29 mouse cellular contexts compared by ENCODE assay signal in the genomic region with DNA sequence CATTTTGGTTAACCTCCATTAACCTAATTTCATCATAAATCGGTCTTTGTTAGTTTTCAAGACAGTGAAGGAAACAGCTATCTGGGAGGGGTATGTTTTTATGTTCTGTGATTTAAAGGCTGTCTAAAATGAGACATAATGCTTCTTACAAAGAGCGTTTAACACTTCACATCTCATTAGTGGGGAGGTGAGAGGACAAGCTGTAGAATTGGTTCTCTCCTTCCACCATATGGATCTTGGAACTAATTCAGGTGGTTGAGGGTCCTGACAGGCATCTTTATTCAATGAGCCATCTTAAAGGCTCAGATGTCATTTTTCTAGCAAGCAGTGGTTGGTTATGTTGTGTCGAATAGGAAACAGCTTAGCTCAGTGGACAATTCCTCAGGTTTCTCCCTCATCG.
"Had no signal": no experiment of that assay in that cellular context is flagged by ENCODE, and none has a peak within 500 bp of the region (broad histone marks: within the 10 kb centered on the region; RNA-seq: fewer than 3 reads in every experiment).

No protein-coding gene starts in this region.

- H3K4me3 ChIP-seq: gastrocnemius, adult 2 months; heart, adult 2 months; heart, embryonic 13.5 days; heart, embryonic 15.5 days; hindbrain, embryonic 13.5 days; hindbrain, embryonic 15.5 days; kidney, embryonic 15.5 days; left cerebral cortex, adult 2 months; limb, embryonic 10.5 days; limb, embryonic 12.5 days; liver, embryonic 13.5 days; liver, embryonic 15.5 days had no signal

- H3K27me3 ChIP-seq: heart, embryonic 13.5 days; heart, embryonic 15.5 days; hindbrain, embryonic 13.5 days; hindbrain, embryonic 15.5 days; kidney, embryonic 15.5 days; limb, embryonic 12.5 days; liver, embryonic 13.5 days; liver, embryonic 15.5 days had no signal

- H3K9ac ChIP-seq: heart, embryonic 13.5 days; heart, embryonic 15.5 days; hindbrain, embryonic 13.5 days; hindbrain, embryonic 15.5 days; kidney, embryonic 15.5 days; limb, embryonic 12.5 days; liver, embryonic 13.5 days; liver, embryonic 15.5 days; liver, postnatal 0 days had no signal

- DNase-seq: gastrocnemius, adult 2 months; gastrocnemius, postnatal 14 days; gastrocnemius, postnatal 36 days; heart, adult 11 months; heart, adult 2 months; heart, postnatal 14 days; heart, postnatal 36 days; kidney, adult 11 months; kidney, adult 2 months; kidney, adult 9 months; kidney, postnatal 14 days; kidney, postnatal 36 days; liver; liver, embryonic 13.5 days; liver, postnatal 0 days had no signal

- H3K27ac ChIP-seq: gastrocnemius, adult 2 months; heart, adult 2 months; heart, embryonic 13.5 days; heart, embryonic 15.5 days; hindbrain, embryonic 13.5 days; hindbrain, embryonic 15.5 days; hindbrain, postnatal 0 days; kidney, embryonic 15.5 days; kidney, postnatal 0 days; left cerebral cortex, adult 2 months; limb, embryonic 10.5 days; limb, embryonic 12.5 days; liver, embryonic 13.5 days; liver, embryonic 15.5 days had no signal

- H3K4me2 ChIP-seq: heart, embryonic 11.5 days; heart, embryonic 13.5 days; heart, embryonic 15.5 days; hindbrain, embryonic 13.5 days; hindbrain, embryonic 15.5 days; kidney, embryonic 15.5 days; limb, embryonic 12.5 days; liver, embryonic 11.5 days; liver, embryonic 13.5 days; liver, embryonic 15.5 days had no signal

- ATAC-seq: hindbrain, postnatal 0 days; intestine, embryonic 16.5 days; liver, postnatal 0 days had no signal

- H3K36me3 ChIP-seq: heart, embryonic 13.5 days; heart, embryonic 15.5 days; hindbrain, embryonic 13.5 days; hindbrain, embryonic 15.5 days; kidney, embryonic 15.5 days; limb, embryonic 10.5 days; limb, embryonic 12.5 days; liver, embryonic 13.5 days; liver, embryonic 15.5 days had no signal

- H3K9me3 ChIP-seq: heart, embryonic 13.5 days; heart, embryonic 15.5 days; hindbrain, embryonic 13.5 days; hindbrain, embryonic 15.5 days; kidney, embryonic 15.5 days; limb, embryonic 10.5 days; limb, embryonic 12.5 days; liver, embryonic 13.5 days; liver, embryonic 15.5 days had no signal

- H3K4me1 ChIP-seq: heart, embryonic 13.5 days; heart, embryonic 15.5 days; hindbrain, embryonic 13.5 days; hindbrain, embryonic 15.5 days; kidney, embryonic 15.5 days; limb, embryonic 12.5 days; liver, embryonic 13.5 days; liver, embryonic 15.5 days had no signal
